Mouse (Mus musculus): ENCODE measurements around the gene Psma5.

DNA sequence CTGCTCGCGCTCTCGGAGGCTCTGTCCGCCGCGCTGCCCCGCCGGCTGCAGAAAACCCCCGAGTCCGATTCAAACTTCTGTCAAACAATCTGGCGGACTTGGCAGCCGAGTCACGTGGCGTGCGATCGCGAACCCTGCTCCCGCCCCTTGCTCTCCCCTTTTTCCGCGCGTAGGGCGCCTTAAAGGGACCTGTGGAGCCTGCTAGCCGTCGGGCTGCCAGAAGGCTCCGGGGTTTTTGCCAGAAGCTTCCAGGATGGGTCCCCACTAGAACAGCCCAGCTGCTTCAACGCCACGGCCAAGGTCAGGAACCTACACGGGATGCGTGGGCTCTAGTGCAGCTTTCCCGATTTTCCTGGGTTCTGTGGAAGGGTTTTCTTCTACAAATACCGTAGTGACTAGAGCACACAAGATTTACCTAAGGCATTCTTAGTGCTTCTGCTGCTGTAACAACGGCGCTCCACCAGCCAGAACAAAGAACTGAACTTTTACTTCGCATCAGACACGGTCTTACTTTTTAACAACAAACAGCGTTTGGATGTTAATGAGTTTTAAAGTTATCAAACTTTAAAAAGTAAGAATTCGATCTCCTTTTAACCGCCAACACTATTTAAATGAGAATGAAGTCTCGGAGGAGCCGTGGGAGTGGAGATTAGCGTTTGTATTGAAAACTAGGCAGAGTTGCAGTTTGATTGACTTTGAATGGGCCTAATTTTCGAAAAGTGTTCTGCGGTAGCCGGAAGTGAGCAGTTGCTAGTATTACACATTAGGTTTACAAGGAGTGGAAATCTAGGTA, 30.0 kb upstream of the Psma5 start, which contains the start of gene Sypl2:
- TF ChIP-seq MAX (IDR thresholded peaks at IDR 0.05; ENCODE audit: low read depth) = no peak
- TF ChIP-seq POLR2A (IDR thresholded peaks at IDR 0.05; ENCODE audit: insufficient read length, low read depth) = no peak
- TF ChIP-seq MYOG (IDR thresholded peaks at IDR 0.05; ENCODE audit: control insufficient read depth in 1 of 3, insufficient read depth in 1 of 3, insufficient read length in 2 of 3, low read depth in 2 of 3) = no peak

All from myocyte (in vitro differentiated cells).